Mouse (Mus musculus): ENCODE results near the gene Dgkh. TPM values are rescaled to one million over a fixed set of nuclear protein-coding genes. Genes with fewer than 3 reads are reported as not detected.

Dgkh gene
- polyA plus RNA-seq, 1 experiment from 2014 or later: 0.86 TPM

DNA sequence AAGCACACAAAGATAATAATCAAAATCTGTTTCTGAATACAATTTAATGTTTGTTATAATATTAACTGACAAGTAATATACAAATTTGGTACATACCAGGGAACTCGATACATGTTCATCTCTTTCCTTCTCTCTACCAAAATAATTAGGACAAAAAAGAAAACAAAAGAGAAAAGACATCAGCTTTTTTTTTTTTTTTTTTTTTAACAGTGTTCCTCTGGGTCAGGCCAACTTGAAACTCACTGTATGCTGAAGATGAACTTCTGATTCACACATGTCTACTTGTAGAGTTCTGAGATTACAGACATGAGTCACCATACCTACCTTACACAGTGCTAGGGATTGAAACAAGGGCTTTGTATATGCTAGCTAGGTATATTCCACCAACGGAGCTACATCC, 28.5 kb upstream of the Dgkh start:
- no peak for ATAC-seq (ENCODE audit: low FRiP score, low TSS enrichment)
- Histone ChIP-seq H3K4me3 (ENCODE audit: low read depth, low read length) (no peak overlapping the region), H3K27ac (replicated peaks) (no peak overlapping the region), H3K27me3 (ENCODE audit: control insufficient read depth, insufficient read depth, low read length) (no peaks in the 10 kb centered on the region), H3K9ac (ENCODE audit: low read length) (no peak overlapping the region), H3K9me3 (ENCODE audit: control insufficient read depth, low read length) (no peaks in the 10 kb centered on the region), H3K36me3 (ENCODE audit: control insufficient read depth, insufficient read depth, low read length) (no peaks in the 10 kb centered on the region), H3K4me2 (replicated peaks; ENCODE audit: low read depth) (no peak overlapping the region), H3K4me1 (replicated peaks; ENCODE audit: control insufficient read depth, insufficient read depth) (no peaks in the 10 kb centered on the region)
- TF ChIP-seq EP300 (optimal IDR thresholded peaks at IDR 0.05): no peak
- TF ChIP-seq CTCF (IDR thresholded peaks at IDR 0.05; ENCODE audit: low read depth): no peak
- WGBS: 75% methylated on average over 2 of the region's 2 CpGs
- no peak for DNase-seq (ENCODE audit: low spot score)

DNA sequence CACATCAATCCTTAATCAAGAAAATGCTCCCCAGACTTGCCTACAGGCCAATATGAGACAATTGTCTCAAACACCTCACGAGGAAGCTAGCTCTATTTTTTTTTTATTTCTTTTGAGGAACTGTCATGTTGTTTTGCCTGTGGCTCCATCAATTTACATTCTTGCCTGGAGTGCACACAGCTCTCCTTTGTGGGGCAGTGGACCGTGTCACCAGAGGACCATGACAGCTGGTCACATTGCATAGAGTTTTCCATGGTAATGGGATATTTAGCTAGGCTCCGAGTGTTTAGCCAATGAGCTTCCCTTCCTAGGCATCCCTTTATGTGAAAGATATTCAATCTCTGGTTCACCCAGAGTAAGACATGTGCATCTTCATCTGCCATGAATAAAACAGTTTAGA, 26.9 kb upstream of the Dgkh start:
- TF ChIP-seq CTCF (IDR thresholded peaks at IDR 0.05; ENCODE audit: low read depth): no peak
- no peak for TF ChIP-seq EP300 (optimal IDR thresholded peaks at IDR 0.05)
- H3K4me2 ChIP-seq (replicated peaks; ENCODE audit: low read depth): no peak overlapping the region
- DNase-seq (ENCODE audit: low spot score) (no peak), ATAC-seq (ENCODE audit: low FRiP score, low TSS enrichment) (no peak)
- no peaks in the 10 kb centered on the region for H3K27me3 ChIP-seq (ENCODE audit: control insufficient read depth, insufficient read depth, low read length)
- H3K27ac ChIP-seq (replicated peaks): no peak overlapping the region
- WGBS: 74% methylated on average over 3 of the region's 3 CpGs
- no peaks in the 10 kb centered on the region for H3K36me3 ChIP-seq (ENCODE audit: control insufficient read depth, insufficient read depth, low read length)
- H3K9ac ChIP-seq (ENCODE audit: low read length): no peak overlapping the region
- H3K4me1 ChIP-seq (replicated peaks; ENCODE audit: control insufficient read depth, insufficient read depth): no peaks in the 10 kb centered on the region
- no peaks in the 10 kb centered on the region for H3K9me3 ChIP-seq (ENCODE audit: control insufficient read depth, low read length)
- no peak overlapping the region for H3K4me3 ChIP-seq (ENCODE audit: low read depth, low read length)

DNA sequence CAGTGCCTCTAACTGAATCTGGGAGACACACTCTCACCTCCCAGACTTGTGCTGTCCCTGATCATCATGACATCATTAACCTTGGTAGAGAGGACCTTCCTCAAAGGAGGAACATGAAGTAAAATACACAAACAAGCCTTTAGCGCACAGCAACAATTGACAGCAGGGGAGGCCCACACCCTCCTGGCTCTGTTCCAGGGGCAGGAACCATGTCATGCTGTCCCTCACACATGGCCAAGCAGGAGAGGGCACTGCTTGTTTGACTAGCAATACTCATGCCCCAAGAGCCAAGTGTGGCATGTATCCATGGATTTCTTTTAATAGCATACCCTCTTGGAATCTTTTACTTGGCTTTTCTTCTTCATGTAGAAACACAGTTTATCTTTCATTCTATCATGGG, 22.7 kb upstream of the Dgkh start:
- Histone ChIP-seq H3K27ac (replicated peaks) (no peak overlapping the region), H3K4me3 (ENCODE audit: low read depth, low read length) (no peak overlapping the region), H3K9me3 (ENCODE audit: control insufficient read depth, low read length) (no peaks in the 10 kb centered on the region), H3K4me2 (replicated peaks; ENCODE audit: low read depth) (no peak overlapping the region), H3K4me1 (replicated peaks; ENCODE audit: control insufficient read depth, insufficient read depth) (no peaks in the 10 kb centered on the region), H3K36me3 (ENCODE audit: control insufficient read depth, insufficient read depth, low read length) (no peaks in the 10 kb centered on the region), H3K9ac (ENCODE audit: low read length) (no peak overlapping the region), H3K27me3 (ENCODE audit: control insufficient read depth, insufficient read depth, low read length) (no peaks in the 10 kb centered on the region)
- DNase-seq (ENCODE audit: low spot score): no peak
- WGBS: 74% methylated on average over 1 of the region's 1 CpGs
- TF ChIP-seq EP300 (optimal IDR thresholded peaks at IDR 0.05) (no peak), CTCF (IDR thresholded peaks at IDR 0.05; ENCODE audit: low read depth) (no peak)
- ATAC-seq (ENCODE audit: low FRiP score, low TSS enrichment): no peak

DNA sequence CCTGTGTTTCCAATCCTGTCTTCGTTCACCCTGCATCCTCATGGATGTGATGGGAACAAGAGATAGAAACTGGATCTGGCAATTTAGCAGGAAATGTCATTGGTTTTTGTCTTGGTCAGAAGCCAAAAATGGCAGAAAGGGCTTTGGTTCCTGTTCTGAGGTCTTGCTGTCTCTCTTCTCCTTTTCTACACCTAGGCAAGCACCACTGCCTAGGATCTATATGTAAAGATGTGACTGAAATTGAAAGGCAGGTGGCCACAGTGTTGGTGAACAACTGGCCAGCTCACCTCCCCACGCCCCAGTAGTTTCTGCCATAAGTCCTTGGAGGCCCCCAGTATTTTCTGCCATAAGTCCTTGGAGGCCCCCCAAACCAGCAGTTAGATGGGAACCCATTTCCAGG, 16.1 kb upstream of the Dgkh start:
- ATAC-seq (ENCODE audit: low FRiP score, low TSS enrichment) (no peak), DNase-seq (ENCODE audit: low spot score) (no peak)
- no peak overlapping the region for H3K4me3 ChIP-seq (ENCODE audit: low read depth, low read length)
- no peak overlapping the region for H3K27ac ChIP-seq (replicated peaks)
- H3K4me2 ChIP-seq (replicated peaks; ENCODE audit: low read depth): no peak overlapping the region
- no peak overlapping the region for H3K9ac ChIP-seq (ENCODE audit: low read length)
- WGBS: 88% methylated on average over 2 of the region's 2 CpGs
- no peaks in the 10 kb centered on the region for H3K36me3 ChIP-seq (ENCODE audit: control insufficient read depth, insufficient read depth, low read length)
- no peaks in the 10 kb centered on the region for H3K27me3 ChIP-seq (ENCODE audit: control insufficient read depth, insufficient read depth, low read length)
- TF ChIP-seq CTCF (IDR thresholded peaks at IDR 0.05; ENCODE audit: low read depth) (no peak), EP300 (optimal IDR thresholded peaks at IDR 0.05) (no peak)
- no peaks in the 10 kb centered on the region for H3K9me3 ChIP-seq (ENCODE audit: control insufficient read depth, low read length)
- H3K4me1 ChIP-seq (replicated peaks; ENCODE audit: control insufficient read depth, insufficient read depth): no peaks in the 10 kb centered on the region

DNA sequence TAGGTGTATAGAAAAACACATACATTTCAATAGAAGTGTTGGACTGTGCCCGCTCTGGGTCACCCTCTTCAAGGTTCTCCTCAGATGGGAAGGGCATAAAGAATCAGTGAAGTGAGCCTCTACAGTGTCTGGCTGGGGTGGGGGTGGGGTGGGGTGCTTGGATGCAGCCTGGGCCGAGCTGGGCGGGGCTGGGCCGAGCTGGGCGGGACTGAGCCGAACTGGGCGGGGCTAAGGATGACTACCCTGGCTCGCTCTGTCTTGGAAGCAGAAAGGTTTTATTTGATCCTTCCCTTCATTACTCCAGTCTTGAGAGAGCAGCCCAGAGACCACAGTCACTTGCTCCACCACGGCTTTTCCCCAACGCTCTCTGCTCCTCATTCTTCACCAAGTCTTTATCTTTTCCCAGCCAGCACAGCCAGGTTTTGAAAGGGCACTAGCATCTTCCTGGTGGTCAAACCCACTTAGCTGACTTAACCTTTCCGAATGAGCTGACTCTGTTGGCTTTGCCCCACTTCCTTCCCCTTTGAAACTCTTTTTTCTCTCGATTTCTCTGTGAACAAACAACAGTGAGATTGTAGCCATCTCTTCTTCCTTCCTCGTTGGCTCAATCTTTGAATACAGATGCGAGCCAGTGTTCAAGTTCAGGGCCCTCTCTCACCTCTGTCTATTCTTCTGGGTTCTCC, 15.5 kb upstream of the Dgkh start:
- WGBS: 45% methylated on average over 14 of the region's 14 CpGs
- DNase-seq (ENCODE audit: low spot score): no peak
- Histone ChIP-seq H3K4me2 (replicated peaks; ENCODE audit: low read depth) (no peak overlapping the region), H3K27me3 (ENCODE audit: control insufficient read depth, insufficient read depth, low read length) (no peaks in the 10 kb centered on the region), H3K9ac (ENCODE audit: low read length) (no peak overlapping the region), H3K36me3 (ENCODE audit: control insufficient read depth, insufficient read depth, low read length) (no peaks in the 10 kb centered on the region), H3K4me3 (ENCODE audit: low read depth, low read length) (no peak overlapping the region), H3K9me3 (ENCODE audit: control insufficient read depth, low read length) (no peaks in the 10 kb centered on the region), H3K27ac (replicated peaks) (no peak overlapping the region), H3K4me1 (replicated peaks; ENCODE audit: control insufficient read depth, insufficient read depth) (no peaks in the 10 kb centered on the region)
- no peak for ATAC-seq (ENCODE audit: low FRiP score, low TSS enrichment)
- no peak for TF ChIP-seq EP300 (optimal IDR thresholded peaks at IDR 0.05)
- no peak for TF ChIP-seq CTCF (IDR thresholded peaks at IDR 0.05; ENCODE audit: low read depth)

DNA sequence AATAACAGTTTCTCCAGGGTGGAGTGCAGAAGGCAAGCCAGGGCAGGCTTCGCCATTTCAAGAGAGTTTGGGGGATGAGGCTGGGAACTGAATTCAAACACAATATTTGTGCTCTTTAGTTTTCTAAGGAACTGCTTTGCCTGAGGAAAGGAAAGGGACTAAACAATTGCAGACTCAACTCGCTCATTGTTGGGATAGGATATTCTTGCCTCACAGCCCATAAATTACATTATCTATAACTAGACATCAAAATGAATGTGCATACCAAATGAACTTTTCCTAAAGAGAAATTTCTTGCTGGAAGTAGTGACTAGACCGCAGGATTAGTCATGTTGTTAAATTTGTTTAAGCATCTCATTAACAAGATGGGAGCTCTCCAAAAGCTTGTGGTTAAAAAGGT, 14.9 kb upstream of the Dgkh start:
- Histone ChIP-seq H3K4me3 (ENCODE audit: low read depth, low read length) (no peak overlapping the region), H3K4me1 (replicated peaks; ENCODE audit: control insufficient read depth, insufficient read depth) (no peaks in the 10 kb centered on the region), H3K9ac (ENCODE audit: low read length) (no peak overlapping the region), H3K4me2 (replicated peaks; ENCODE audit: low read depth) (no peak overlapping the region), H3K27ac (replicated peaks) (no peak overlapping the region), H3K9me3 (ENCODE audit: control insufficient read depth, low read length) (no peaks in the 10 kb centered on the region), H3K27me3 (ENCODE audit: control insufficient read depth, insufficient read depth, low read length) (no peaks in the 10 kb centered on the region), H3K36me3 (ENCODE audit: control insufficient read depth, insufficient read depth, low read length) (no peaks in the 10 kb centered on the region)
- TF ChIP-seq EP300 (optimal IDR thresholded peaks at IDR 0.05) (no peak), CTCF (IDR thresholded peaks at IDR 0.05; ENCODE audit: low read depth) (no peak)
- WGBS: 68% methylated on average over 3 of the region's 3 CpGs
- DNase-seq (ENCODE audit: low spot score) (no peak), ATAC-seq (ENCODE audit: low FRiP score, low TSS enrichment) (no peak)

Data from stomach, postnatal 0 days (tissue).